Mouse (Mus musculus): ENCODE measurements at regions not wholly inside any gene's neighbourhood (a gene's known extent, or its start where the extent isn't known, plus 50 kb on each side); places are given as distances from the start of the nearest gene placed in this dataset.

GRCm38 (mm10) chr6:52379588-52379987 is 66.3 kb downstream of the Evx1 start:
- TF ChIP-seq CTCF (IDR thresholded peaks at IDR 0.05; ENCODE audit: low read depth, low read length) (no peak), POLR2A (IDR thresholded peaks at IDR 0.05; ENCODE audit: extremely low read depth, insufficient read depth, low read length) (no peak)
